Mouse (Mus musculus) thymus, adult 2 months (tissue): ENCODE measurements around the gene Paqr9. TPM values are rescaled to one million over a fixed set of nuclear protein-coding genes. Genes with fewer than 3 reads are reported as not detected.

ENCODE experiments used
- DNase-seq: peaks from one replicate; pipeline ENCODE4 v3.0.0; 2021
- H3K27ac ChIP-seq: fragments of 200-500 bp; 2 replicates; pipeline ENCODE4 v1.5.1; 2012; ENCODE audit warnings: low read length, control low read depth; ENCODE audit not compliant: control insufficient read depth, insufficient read depth
- H3K27me3 ChIP-seq: fragments of 200-500 bp; 2 replicates; pipeline ENCODE4 v1.6.1; 2012; ENCODE audit warnings: mild to moderate bottlenecking, low read length, moderate library complexity, mixed read lengths; ENCODE audit not compliant: control insufficient read depth, insufficient read depth
- H3K36me3 ChIP-seq: fragments of 200-500 bp; 2 replicates; pipeline ENCODE4 v1.6.1; 2012; ENCODE audit warnings: mild to moderate bottlenecking, low read length, moderate library complexity; ENCODE audit not compliant: control insufficient read depth, insufficient read depth
- H3K4me1 ChIP-seq: fragments of 200-500 bp; replicated peaks from 2 replicates; pipeline ENCODE4 v1.6.1; 2012; ENCODE audit warnings: low read length; ENCODE audit not compliant: control insufficient read depth, insufficient read depth
- H3K4me3 ChIP-seq: fragments of 200-500 bp; 2 replicates; pipeline ENCODE4 v1.5.1; 2012; ENCODE audit warnings: mild to moderate bottlenecking, low read length, control low read depth, moderate library complexity; ENCODE audit not compliant: control insufficient read depth, insufficient read depth
- CTCF ChIP-seq: fragments of 200-500 bp; IDR thresholded peaks from 2 replicates; pipeline ENCODE4 v1.5.1; 2012; ENCODE audit warnings: mild to moderate bottlenecking, control low read depth, low read length, moderate library complexity, borderline replicate concordance; ENCODE audit not compliant: control insufficient read depth, poor library complexity, insufficient read depth; ENCODE audit errors: extremely low read depth
- POLR2A ChIP-seq: fragments of 200-500 bp; IDR thresholded peaks from 2 replicates; pipeline ENCODE4 v1.6.1; 2012; ENCODE audit warnings: mild to moderate bottlenecking, low read length, control low read depth, moderate library complexity; ENCODE audit not compliant: control insufficient read depth, poor library complexity, insufficient read depth; ENCODE audit errors: extremely low read depth
- WGBS: fragments of 180-500 bp; shearing (Covaris S2); methylation state at CpG from one replicate; pipeline ENCODE4 v1.1.7; 2018; 5-methylcytosine and 5-hydroxymethylcytosine counted together
- polyA plus RNA-seq: library from polyadenylated mRNA; depleted of rRNA; stranded (reverse); fragments of >200 nt; gene quantifications from 2 replicates; pipeline ENCODE4 v1.2.3, GENCODE M21; 2012; rRNA removed

Gene Paqr9
- polyA plus RNA-seq, 1 experiment: 4.9 TPM

- WGBS: 86% methylated on average over 3 of the region's 3 CpGs
- no peaks in the 10 kb centered on the region for H3K4me1 ChIP-seq
- DNase-seq: no peak
- H3K36me3 ChIP-seq: no peaks in the 10 kb centered on the region
- H3K27me3 ChIP-seq: no peaks in the 10 kb centered on the region; the same call in 1 of the 2 replicates
- H3K4me3 ChIP-seq: no peak overlapping the region
- TF ChIP-seq POLR2A (no peak), CTCF (no peak)
- no peak overlapping the region for H3K27ac ChIP-seq
Measured at GRCm38 (mm10) chr9:95602849-95603248, 43.4 kb downstream of the Paqr9 start.

- H3K27ac ChIP-seq: no peak overlapping the region
- TF ChIP-seq POLR2A: no peak
- TF ChIP-seq CTCF: no peak
- no peak for DNase-seq
- H3K4me1 ChIP-seq: no peaks in the 10 kb centered on the region
- no peaks in the 10 kb centered on the region for H3K27me3 ChIP-seq
- no peaks in the 10 kb centered on the region for H3K36me3 ChIP-seq
- WGBS: 94% methylated on average over 9 of the region's 9 CpGs
- H3K4me3 ChIP-seq: no peak overlapping the region
Measured at GRCm38 (mm10) chr9:95603316-95603715, 43.9 kb downstream of the Paqr9 start.

GRCm38 (mm10) chr9:95607196-95607595 lies 47.7 kb downstream of the Paqr9 start:
- WGBS: 89% methylated on average over 5 of the region's 5 CpGs
- no peak overlapping the region for H3K4me3 ChIP-seq

GRCm38 (mm10) chr9:95612246-95612768 lies 52.9 kb downstream of the Paqr9 start:
- Histone ChIP-seq H3K27me3 (no peaks in the 10 kb centered on the region), H3K36me3 (no peaks in the 10 kb centered on the region), H3K4me1 (no peaks in the 10 kb centered on the region), H3K27ac (no peak overlapping the region), H3K4me3 (no peak overlapping the region)
- WGBS: 87% methylated on average over 8 of the region's 8 CpGs
- no peak for DNase-seq
- TF ChIP-seq CTCF: no peak

More at GRCm38 (mm10) chr9:95607196-95607595, 47.7 kb downstream of the Paqr9 start:
- Histone ChIP-seq H3K4me1 (no peaks in the 10 kb centered on the region), H3K27me3 (no peaks in the 10 kb centered on the region), H3K36me3 (no peaks in the 10 kb centered on the region), H3K27ac (no peak overlapping the region)
- no peak for TF ChIP-seq CTCF
- no peak for TF ChIP-seq POLR2A
- no peak for DNase-seq

GRCm38 (mm10) chr9:95613426-95614127 lies 54.1 kb downstream of the Paqr9 start:
- no peak for DNase-seq
- TF ChIP-seq CTCF (no peak), POLR2A (no peak)
- H3K27ac ChIP-seq: no peak overlapping the region
- 45% methylated on average over 8 of the region's 9 CpGs for WGBS
- no peaks in the 10 kb centered on the region for H3K4me1 ChIP-seq
- H3K27me3 ChIP-seq: no peaks in the 10 kb centered on the region
- no peak overlapping the region for H3K4me3 ChIP-seq
- no peaks in the 10 kb centered on the region for H3K36me3 ChIP-seq

- 85% methylated on average over 14 of the region's 14 CpGs for WGBS
- Histone ChIP-seq H3K27me3 (no peaks in the 10 kb centered on the region), H3K4me1 (no peaks in the 10 kb centered on the region), H3K36me3 (no peaks in the 10 kb centered on the region), H3K27ac (no peak overlapping the region), H3K4me3 (no peak overlapping the region)
- TF ChIP-seq CTCF (no peak), POLR2A (no peak)
- DNase-seq: no peak
Measured at GRCm38 (mm10) chr9:95614861-95615615, 55.6 kb downstream of the Paqr9 start.

GRCm38 (mm10) chr9:95615961-95616360 lies 56.5 kb downstream of the Paqr9 start:
- WGBS: 89% methylated on average over 3 of the region's 3 CpGs
- H3K4me3 ChIP-seq: no peak overlapping the region
- TF ChIP-seq POLR2A: no peak
- no peak for TF ChIP-seq CTCF
- no peaks in the 10 kb centered on the region for H3K27me3 ChIP-seq
- no peaks in the 10 kb centered on the region for H3K36me3 ChIP-seq
- H3K4me1 ChIP-seq: no peaks in the 10 kb centered on the region
- H3K27ac ChIP-seq: no peak overlapping the region
- DNase-seq: no peak

Other genes starting within 250 kb of the Paqr9 start
- gene Chst2, start 152.9 kb upstream of the Paqr9 start, polyA plus RNA-seq: 2.5 and 3.4 TPM in 2 replicates
- gene U2surp, start 47.7 kb upstream of the Paqr9 start, polyA plus RNA-seq: 5.8 and 6.6 TPM in 2 replicates
- gene Pcolce2, start 77.9 kb downstream of the Paqr9 start, polyA plus RNA-seq: 0.38 and 0.46 TPM in 2 replicates
- gene Trpc1, start 190.7 kb downstream of the Paqr9 start, polyA plus RNA-seq: 1.2 and 2.0 TPM in 2 replicates